Comparison of ENCODE assay signal across 13 mouse cellular contexts in the genomic region with DNA sequence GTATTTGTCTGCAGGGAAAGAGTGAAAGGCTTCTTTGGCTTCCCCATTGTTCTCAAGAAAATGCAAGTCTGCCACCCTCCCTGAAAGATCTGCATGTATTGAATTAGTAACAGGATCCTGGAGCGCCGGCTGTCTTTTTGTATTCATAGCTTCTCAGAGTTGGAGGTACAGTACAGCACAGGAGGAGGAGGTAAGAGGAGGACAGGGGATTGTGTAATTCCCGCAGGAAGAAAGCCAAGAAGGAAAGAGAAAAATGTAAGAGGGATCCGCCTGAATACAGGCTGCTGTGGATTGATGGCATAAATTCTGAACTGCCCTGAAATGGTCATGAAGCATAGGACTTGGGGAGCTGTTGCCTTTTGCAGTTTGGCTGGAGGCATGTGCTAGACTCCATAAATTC. TPM values are rescaled to one million over a fixed set of nuclear protein-coding genes. Genes with fewer than 3 reads are reported as not detected.
DNase-seq lines count a peak whose midpoint lies in the region; ATAC-seq lines count a peak whose summit lies in the region.
"Had no signal": no experiment of that assay in that cellular context is flagged by ENCODE, and none has a peak within 500 bp of the region (broad histone marks: within the 10 kb centered on the region; RNA-seq: fewer than 3 reads in every experiment).

No protein-coding gene starts in this region.

- H3K4me2 ChIP-seq in intestine, embryonic 16.5 days (ENCODE audit: low read depth, low read length): no peak overlapping the region
- H3K4me2 ChIP-seq: embryonic facial prominence, embryonic 15.5 days; heart, embryonic 12.5 days; liver, embryonic 12.5 days; neural tube, embryonic 12.5 days had no signal

- H3K27ac ChIP-seq in heart, embryonic 10.5 days: no peak overlapping the region
- H3K27ac ChIP-seq in intestine, embryonic 16.5 days (ENCODE audit: low read length): no peak overlapping the region
- H3K27ac ChIP-seq: embryonic facial prominence, embryonic 15.5 days; liver, embryonic 12.5 days; neural tube, embryonic 12.5 days had no signal

- H3K36me3 ChIP-seq in heart, embryonic 10.5 days: no peaks in the 10 kb centered on the region
- H3K36me3 ChIP-seq in intestine, embryonic 16.5 days (ENCODE audit: control insufficient read depth, insufficient read depth, low read length): no peaks in the 10 kb centered on the region
- H3K36me3 ChIP-seq: embryonic facial prominence, embryonic 15.5 days; heart, embryonic 12.5 days; liver, embryonic 12.5 days; neural tube, embryonic 12.5 days had no signal

- no peak for ATAC-seq in intestine, embryonic 16.5 days
- ATAC-seq: liver, embryonic 12.5 days had no signal

- H3K9me3 ChIP-seq in heart, embryonic 10.5 days: no peaks in the 10 kb centered on the region
- no peaks in the 10 kb centered on the region for H3K9me3 ChIP-seq in intestine, embryonic 16.5 days (ENCODE audit: control insufficient read depth, low read length)
- H3K9me3 ChIP-seq: embryonic facial prominence, embryonic 15.5 days; heart, embryonic 12.5 days; liver, embryonic 12.5 days; neural tube, embryonic 12.5 days had no signal

- peak; percentile 82 for DNase-seq in heart, adult 11 months
- DNase-seq in heart, embryonic 10.5 days (ENCODE audit: low spot score): no peak
- peak; percentile 7 for DNase-seq in ovary, adult 18-20 months (ENCODE audit: low spot score)
- no peak for DNase-seq in ovary, postnatal 14 days (ENCODE audit: low spot score)
- peak; percentile 54 to 88 for DNase-seq in left cerebral cortex, postnatal 25 days (ENCODE audit: low spot score in 2 of 2)
- peak; percentile 73 for DNase-seq in telencephalon, adult 2 months (ENCODE audit: low read depth, low spot score)
- no peak for DNase-seq in MN1 (ENCODE audit: low spot score)
- DNase-seq: kidney, adult 11 months had no signal

- no peak overlapping the region for H3K9ac ChIP-seq in intestine, embryonic 16.5 days (ENCODE audit: low read depth, low read length)
- H3K9ac ChIP-seq: embryonic facial prominence, embryonic 15.5 days; heart, embryonic 12.5 days; liver, embryonic 12.5 days; neural tube, embryonic 12.5 days had no signal

- no peak overlapping the region for H3K4me3 ChIP-seq in heart, embryonic 10.5 days
- H3K4me3 ChIP-seq in intestine, embryonic 16.5 days (ENCODE audit: low read length): no peak overlapping the region
- H3K4me3 ChIP-seq: embryonic facial prominence, embryonic 15.5 days; heart, embryonic 12.5 days; liver, embryonic 12.5 days; neural tube, embryonic 12.5 days had no signal

- H3K4me1 ChIP-seq in heart, embryonic 10.5 days: peaks cover 13% of the 10 kb centered on the region
- peaks cover 8% of the 10 kb centered on the region; the same call in 1 of the 2 replicates for H3K4me1 ChIP-seq in intestine, embryonic 16.5 days (ENCODE audit: control insufficient read depth, insufficient read depth, low read length)
- H3K4me1 ChIP-seq: liver, embryonic 12.5 days; neural tube, embryonic 12.5 days had no signal

- H3K27me3 ChIP-seq in heart, embryonic 10.5 days (ENCODE audit: insufficient read depth, poor library complexity, severe bottlenecking): no peaks in the 10 kb centered on the region
- no peaks in the 10 kb centered on the region for H3K27me3 ChIP-seq in intestine, embryonic 16.5 days (replicated peaks; ENCODE audit: control insufficient read depth, insufficient read depth, low read length)
- H3K27me3 ChIP-seq: embryonic facial prominence, embryonic 15.5 days; heart, embryonic 12.5 days; liver, embryonic 12.5 days; neural tube, embryonic 12.5 days had no signal

- intact Hi-C loops in left cerebral cortex, postnatal 25 days (cut with DNase I): no loop called here

- WGBS in heart, embryonic 10.5 days: 75% methylated on average over 4 of the region's 4 CpGs
- 51% methylated on average over 4 of the region's 4 CpGs for WGBS in intestine, embryonic 16.5 days

RNA-seq across cellular contexts. Expression of a gene that starts 36.1 kb away (rescaled TPM):
- 30.8 and 61.0 TPM in 2 replicates for polyA plus RNA-seq in heart, embryonic 10.5 days (2016; fragmentation: Nextera tagmentation; extraction: Ambion mirVana)
- 10 to 100 TPM; 43.4 to 60.5 TPM for total RNA-seq in left cerebral cortex, postnatal 25 days (2021)
- polyA plus RNA-seq in intestine, embryonic 16.5 days (2015; fragmentation: Nextera tagmentation; extraction: Ambion mirVana): 17.7 and 18.3 TPM in 2 replicates

Comparison
In these comparisons a context has a peak if more than half of its experiments do, and no peak if none do; other contexts are left out.
1. DNase-seq: peak in heart, adult 11 months (single experiment), ovary, adult 18-20 months (single experiment), left cerebral cortex, postnatal 25 days (2 of 2) and telencephalon, adult 2 months (single experiment); none in heart, embryonic 10.5 days (single experiment), ovary, postnatal 14 days (single experiment) and MN1 (single experiment).